Mouse (Mus musculus): Measurements from ENCODE around the gene Vsnl1. TPM values are rescaled to one million over a fixed set of nuclear protein-coding genes. Genes with fewer than 3 reads are reported as not detected.

The Vsnl1 gene
- polyA plus RNA-seq (2014; fragmentation: Illumina TruSeq; extraction: RNeasy Lipid Tissue Mini Kit (QIAGEN cat#74804); ENCODE audit: low replicate concordance): 0.48 TPM

DNA sequence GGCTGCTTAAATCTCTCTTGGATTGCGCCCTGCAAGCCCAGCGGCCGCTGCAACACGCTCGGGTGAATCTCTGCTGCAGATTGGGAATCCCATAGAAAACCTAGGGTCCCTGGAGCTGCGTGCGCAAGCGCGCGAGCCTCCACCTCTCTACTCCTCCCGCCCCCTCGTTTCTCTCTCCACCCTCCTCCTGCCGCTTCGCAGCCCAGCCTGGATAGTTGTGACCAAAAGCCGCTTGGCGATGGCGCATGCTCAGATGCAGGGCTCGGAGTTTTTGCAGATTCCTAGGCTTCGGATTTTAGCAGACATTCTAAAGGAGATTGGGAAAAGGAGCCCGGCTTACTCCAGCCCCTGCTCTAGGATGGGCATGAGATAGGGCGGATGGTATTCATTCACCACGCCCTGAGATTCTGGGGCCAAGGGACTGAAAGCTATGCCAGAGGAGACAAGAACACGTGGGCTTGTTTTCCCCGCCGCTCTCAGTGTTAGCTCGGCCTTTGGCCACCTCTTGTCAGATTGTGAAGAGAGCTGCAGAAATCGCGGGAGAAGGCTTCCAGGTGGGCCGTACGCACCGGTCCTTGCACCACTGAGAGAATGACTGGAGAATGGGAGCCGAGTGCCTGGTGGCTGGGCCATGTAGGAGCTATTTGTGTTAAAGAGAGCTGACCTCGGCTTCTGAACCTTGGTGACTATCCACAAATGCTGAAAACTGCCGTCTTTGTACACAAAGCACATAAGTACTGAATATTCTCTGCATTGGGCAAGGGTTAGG, at the start of gene Vsnl1:
Gene Vsnl1, minus strand, starts transcription at position 117 of the 769 bp plus-strand sequence.

GRCm38 (mm10) chr12:11455549-11456194, 19.3 kb upstream of the Vsnl1 start, which contains the start of gene Rad51ap2:
Gene Rad51ap2, plus strand, starts transcription at chr12:11456079.

Other genes with a start within 250 kb of the Vsnl1 start
- not detected for gene Msgn1, start 227.6 kb downstream of the Vsnl1 start, polyA plus RNA-seq (2014; fragmentation: Illumina TruSeq; extraction: RNeasy Lipid Tissue Mini Kit (QIAGEN cat#74804); ENCODE audit: low replicate concordance)
- 9.7 TPM for gene Gen1, start 170.8 kb downstream of the Vsnl1 start, polyA plus RNA-seq (2014; fragmentation: Illumina TruSeq; extraction: RNeasy Lipid Tissue Mini Kit (QIAGEN cat#74804); ENCODE audit: low replicate concordance)
- 77.8 TPM for gene Smc6, start 170.7 kb downstream of the Vsnl1 start, polyA plus RNA-seq (2014; fragmentation: Illumina TruSeq; extraction: RNeasy Lipid Tissue Mini Kit (QIAGEN cat#74804); ENCODE audit: low replicate concordance)
- not detected for gene Rad51ap2, start 19.5 kb upstream of the Vsnl1 start, polyA plus RNA-seq (2014; fragmentation: Illumina TruSeq; extraction: RNeasy Lipid Tissue Mini Kit (QIAGEN cat#74804); ENCODE audit: low replicate concordance)

All from small intestine, adult 10 weeks (tissue).